Mouse (Mus musculus) spleen, adult 12 weeks (tissue): Measurements from ENCODE around the gene Gpc6.

Experiments
- DNase-seq: peaks from one replicate; pipeline ENCODE4 v3.0.0; 2022; ENCODE audit warnings: low spot score

The Gpc6 gene

GRCm38 (mm10) chr14:117473378-117473777, 548.3 kb downstream of the Gpc6 start:
- DNase-seq: no peak

GRCm38 (mm10) chr14:117478879-117479278, 553.8 kb downstream of the Gpc6 start:
- DNase-seq: no peak

DNA sequence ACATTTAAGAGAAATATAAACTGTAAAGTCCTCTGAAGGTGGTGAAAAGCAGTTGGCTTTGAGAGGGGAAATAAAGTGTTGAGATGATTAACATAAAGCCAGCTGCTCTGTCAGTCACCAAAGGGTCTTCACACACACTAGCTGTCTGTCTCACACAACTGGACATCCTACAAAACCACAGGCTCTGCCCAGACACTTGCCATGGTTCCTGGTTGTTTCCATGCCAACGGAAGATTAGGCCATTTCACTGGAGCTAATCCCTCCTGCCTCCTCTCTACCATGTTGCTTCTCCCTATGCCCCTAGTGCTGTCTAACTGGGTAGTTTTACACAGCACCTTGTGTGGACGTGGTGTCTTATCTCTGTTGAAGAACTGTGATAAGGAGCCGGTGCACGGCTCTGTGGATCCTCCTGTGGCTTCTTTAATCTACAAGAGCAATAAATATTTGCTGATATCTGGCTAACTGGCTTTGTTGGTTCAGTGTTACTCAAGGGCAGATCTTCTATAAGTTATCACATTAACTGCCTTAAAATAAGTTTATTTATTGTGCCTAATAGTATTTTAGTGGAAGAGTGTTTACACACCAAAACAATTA, 562.1 kb downstream of the Gpc6 start:
- DNase-seq: no peak

- no peak for DNase-seq
Measured at GRCm38 (mm10) chr14:117490469-117490868, 565.4 kb downstream of the Gpc6 start.

- DNase-seq: no peak
Measured at GRCm38 (mm10) chr14:117495118-117495517, 570.0 kb downstream of the Gpc6 start.

DNA sequence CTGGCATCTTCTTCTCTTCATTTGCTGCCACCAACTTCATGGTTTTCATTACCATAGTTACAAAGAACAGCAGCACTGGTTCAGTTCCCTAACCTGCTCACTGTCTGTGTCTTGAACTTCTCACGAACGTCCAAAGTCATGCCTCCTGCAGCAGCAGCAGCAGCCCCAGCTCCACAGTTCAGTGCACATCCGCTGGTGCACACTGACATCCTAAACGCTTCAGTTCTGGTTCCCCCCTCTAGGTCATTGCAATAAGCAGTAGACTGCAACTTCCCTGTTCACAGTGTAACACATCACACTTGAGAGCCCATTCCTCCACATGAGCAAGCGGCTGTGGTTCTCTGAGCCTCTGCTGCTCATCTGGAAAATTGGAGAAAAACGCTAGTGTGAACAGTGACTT, 573.7 kb downstream of the Gpc6 start:
- DNase-seq: no peak

DNA sequence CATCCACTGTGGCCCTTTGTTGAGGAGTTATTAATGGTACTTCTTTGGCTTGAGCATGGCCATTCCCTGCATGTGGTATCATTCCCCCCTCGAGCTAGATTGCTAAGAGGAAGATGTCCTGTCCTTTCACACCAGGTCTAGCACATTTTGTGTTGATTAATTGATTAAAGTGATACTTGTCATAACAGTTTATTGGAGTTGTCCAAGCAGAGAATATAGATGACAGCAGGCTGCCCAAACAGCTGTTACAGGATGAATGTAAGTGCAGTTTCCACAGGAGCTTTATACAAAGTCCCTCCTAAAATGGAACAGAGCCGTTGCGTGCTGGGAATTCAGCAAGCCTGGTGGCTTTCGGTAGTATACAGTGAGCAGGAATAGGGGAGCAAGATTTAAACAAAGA, 574.2 kb downstream of the Gpc6 start:
- no peak for DNase-seq

DNA sequence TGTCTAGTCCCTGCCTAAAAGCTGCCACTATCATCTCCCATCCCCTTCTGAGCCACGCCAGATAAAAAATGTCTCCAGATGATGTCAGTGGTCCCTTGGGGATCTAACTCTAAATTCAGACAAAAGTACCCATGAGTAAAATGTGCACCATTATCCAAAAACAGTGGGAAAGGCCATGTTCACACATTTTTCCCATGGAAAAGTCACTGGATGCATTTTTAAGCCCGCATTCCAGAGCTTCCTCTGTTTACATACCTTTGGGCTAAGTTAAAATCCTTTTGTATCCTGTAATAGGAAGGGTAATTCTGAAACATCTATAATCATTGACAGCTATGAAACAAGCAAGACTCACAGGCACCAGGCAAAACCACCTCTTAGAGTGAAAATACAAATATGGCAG, 589.7 kb downstream of the Gpc6 start:
- DNase-seq: no peak

- DNase-seq: no peak
Measured at GRCm38 (mm10) chr14:117519574-117519973, 594.5 kb downstream of the Gpc6 start.

DNA sequence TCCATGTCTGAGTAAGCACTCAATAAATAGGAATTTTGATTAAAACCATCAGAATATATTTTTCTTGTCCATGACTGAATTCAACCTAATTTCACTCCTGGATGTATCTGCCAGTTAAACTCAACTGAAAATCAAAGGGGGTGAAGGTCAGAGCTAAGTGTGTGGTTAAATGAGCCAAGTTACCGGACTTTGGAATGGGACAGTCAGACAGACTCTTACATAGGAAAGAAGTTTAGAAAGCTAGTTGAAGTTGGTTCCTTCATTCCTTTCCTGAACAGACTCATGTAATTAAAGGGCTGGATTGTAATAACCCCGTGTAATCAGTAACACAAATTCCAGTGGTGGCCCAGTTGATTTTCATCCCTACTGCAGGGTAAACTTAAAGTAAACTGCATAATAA, 595.6 kb downstream of the Gpc6 start:
- no peak for DNase-seq

GRCm38 (mm10) chr14:117525133-117525532, 600.0 kb downstream of the Gpc6 start:
- no peak for DNase-seq

DNA sequence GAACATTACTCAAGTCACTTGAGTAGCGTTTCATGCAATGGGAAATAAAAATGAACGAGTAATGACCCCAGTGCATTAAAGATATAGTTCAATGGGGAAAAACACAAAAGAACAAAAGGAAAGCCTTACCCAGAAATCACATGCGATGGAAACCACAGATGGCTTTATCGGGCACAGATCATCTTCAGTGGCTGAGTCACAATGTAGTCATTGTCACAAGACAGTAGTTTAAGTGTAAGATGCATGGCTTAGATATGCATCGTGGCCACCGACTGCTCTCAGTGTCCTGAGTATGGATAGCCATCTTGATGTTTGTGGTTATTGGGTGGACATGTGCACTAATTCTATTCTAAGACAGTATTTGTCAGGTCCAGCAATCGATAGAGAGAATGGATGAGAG, 601.9 kb downstream of the Gpc6 start:
- no peak for DNase-seq

DNA sequence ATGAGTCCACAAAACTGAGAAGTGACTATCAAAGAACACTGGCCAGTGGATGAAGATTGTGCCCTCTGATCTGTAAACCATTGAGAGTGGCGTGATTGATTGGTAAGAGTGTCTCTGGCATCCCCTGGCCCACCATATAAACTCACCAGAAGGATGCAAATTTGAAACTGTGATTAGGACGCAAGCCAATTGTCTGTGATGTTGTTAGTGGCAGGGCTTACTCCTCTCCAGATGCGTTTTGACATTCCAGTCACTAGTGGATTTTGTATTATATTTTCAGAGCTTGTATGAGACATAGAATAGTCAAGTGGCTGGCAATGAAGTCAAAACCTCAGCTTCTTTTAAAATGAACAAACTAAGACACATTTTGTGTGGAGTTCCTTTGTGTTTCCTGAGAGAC, 604.3 kb downstream of the Gpc6 start:
- DNase-seq: no peak

DNA sequence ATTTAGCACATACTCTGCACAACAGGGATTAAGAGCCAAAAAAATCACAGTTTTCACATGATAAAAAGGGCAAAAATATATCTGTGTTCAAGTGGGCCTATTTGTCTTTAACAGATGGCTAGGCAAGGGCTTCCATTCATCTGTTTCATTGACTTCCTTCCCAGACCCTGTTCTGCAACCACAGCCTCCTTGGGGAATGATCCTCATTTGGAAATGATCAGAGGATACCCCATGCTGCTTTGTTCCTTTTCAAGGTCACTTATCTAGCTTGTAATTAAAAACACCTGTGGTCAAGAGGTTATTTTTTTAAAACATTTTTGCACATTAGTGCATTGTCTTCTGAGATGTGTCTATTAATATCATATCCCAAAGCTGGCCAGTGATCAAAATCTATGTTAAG, 627.7 kb downstream of the Gpc6 start:
- DNase-seq: no peak

DNA sequence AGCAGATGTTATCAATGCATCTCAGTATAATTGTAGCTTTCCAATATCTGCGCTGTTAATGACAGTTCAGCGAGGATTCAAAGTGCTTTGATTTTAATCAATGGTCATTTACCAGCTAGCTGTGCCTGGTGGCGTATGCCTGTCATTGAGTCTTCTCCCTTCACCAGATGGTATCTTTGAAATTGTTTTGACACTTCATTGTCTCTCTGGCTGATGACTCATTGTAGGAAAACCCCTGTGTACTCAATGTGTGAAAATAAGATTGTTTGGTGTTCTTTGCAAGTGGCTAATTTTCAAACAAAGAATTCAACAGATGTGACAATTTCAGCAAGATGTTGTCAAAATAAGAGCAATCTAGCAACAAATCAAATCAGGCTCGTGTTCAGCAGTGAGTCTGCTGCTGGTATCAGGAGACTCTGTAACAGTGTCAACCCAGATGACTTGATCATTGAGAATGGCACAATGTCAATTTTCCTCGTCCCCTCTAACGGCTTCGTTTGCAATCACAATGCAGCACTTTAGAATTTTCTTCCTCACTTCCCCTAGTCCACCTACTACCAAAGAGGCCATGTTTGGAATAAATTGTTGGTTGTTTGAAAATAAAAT, 631.7 kb downstream of the Gpc6 start:
- DNase-seq: no peak

DNA sequence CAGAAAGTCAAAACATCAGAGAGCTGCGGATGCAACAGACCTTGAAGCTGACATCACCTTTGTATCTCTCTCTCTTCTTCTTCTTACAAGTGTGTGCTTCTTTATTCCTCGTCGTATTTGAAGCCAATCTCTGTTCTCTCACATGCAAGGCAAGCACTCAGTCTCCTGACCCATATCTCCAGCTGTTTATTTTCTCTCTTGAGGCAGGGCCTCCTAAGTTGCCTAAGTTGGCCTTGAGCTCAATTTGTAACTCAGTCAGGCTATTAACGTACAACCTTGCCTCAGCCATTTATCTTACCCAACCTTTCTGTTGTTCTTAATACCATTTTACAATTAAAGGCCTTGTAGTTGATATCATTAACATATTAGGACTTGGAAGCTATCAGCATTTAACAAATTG, 637.0 kb downstream of the Gpc6 start:
- DNase-seq: no peak

- DNase-seq: no peak
Measured at GRCm38 (mm10) chr14:117569278-117569677, 644.2 kb downstream of the Gpc6 start.

GRCm38 (mm10) chr14:117572213-117572612, 647.1 kb downstream of the Gpc6 start:
- DNase-seq: no peak

GRCm38 (mm10) chr14:117574216-117574615, 649.1 kb downstream of the Gpc6 start:
- DNase-seq: no peak

GRCm38 (mm10) chr14:117581740-117582139, 656.6 kb downstream of the Gpc6 start:
- no peak for DNase-seq

DNA sequence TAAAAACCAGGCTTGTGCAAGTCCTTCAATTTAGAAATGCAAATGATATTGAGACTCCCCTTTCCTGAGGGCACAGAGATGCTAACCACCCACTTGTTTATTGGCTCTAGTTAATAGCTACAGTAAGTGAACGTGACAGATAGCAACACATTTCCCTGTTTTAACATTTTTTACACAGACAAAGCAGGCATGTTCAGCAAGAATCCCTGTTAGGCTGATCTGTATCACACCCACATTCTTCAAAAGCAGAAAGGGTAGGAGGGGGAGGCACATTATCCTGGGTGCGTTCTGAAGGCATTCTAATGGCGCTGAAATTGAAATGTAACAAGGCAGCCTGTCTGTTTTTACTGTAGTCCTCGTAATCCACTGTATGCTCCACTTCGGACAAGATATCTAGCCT, 674.6 kb downstream of the Gpc6 start:
- no peak for DNase-seq

DNA sequence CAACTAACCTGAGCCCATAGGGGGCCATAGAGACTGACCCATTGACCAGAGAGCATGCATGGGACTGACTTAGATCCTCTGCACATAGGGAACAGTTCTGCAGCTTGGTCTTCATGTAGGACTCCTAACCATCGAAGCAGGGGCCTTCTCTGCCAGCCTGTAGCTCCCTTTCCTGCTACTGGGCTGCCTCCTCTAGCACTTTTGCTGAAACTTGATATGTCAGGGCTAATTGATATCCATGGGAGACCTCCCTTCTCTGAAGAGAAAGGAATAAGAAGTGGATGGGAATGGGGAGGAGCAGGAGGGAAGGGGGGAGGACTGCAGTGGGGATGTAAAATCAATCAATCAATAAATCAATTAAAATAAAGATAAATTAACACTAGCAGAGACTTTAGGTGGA, 678.7 kb downstream of the Gpc6 start:
- no peak for DNase-seq

DNA sequence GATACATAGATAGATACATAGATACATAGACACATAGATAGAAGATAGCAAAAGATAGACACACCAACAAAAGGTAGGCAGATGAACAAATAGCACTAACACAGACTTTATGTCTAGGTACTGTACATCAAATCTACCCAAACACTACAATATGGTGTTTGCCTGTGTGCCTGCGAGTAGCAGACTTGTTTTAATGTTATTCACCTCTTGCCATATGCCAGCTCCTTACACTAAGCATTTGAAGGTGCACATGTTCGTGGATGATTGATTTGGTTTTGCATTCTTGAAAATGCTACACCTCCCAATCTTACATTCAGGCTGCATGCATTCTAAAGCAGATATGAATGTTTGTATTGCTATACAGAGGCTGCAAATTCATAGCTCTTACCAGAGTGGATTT, 680.6 kb downstream of the Gpc6 start:
- no peak for DNase-seq

DNA sequence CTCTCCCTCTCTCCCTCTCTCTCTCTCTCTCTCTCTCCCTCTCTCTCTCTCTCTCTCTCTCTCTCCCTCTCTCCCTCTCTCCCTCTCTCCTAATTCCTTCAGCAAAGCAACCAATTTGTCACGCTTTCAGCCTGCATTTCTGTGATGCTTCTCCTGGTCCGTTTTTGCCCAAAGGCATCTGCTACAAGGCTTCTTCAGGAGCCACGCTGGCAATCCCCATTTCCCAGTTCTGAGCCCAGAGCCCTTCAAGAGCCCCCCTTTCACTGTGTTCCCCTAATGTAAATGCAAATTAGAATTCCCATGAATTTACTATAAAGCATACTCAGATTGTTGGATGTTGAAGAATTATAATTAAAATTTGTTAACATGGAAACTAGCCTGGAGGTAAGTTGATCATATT, 686.0 kb downstream of the Gpc6 start:
- DNase-seq: no peak
